Mouse (Mus musculus) heart, adult 2 months (tissue): ENCODE data around the gene Zkscan14. TPM values are rescaled to one million over a fixed set of nuclear protein-coding genes. Genes with fewer than 3 reads are reported as not detected.
"Not testable (repeated sequence)": the region's sequence is repeated elsewhere in the genome, so short reads cannot be mapped to it uniquely, and the experiment has no call there.

Experiments
- DNase-seq, 2 experiments: peaks; one replicate each; pipeline ENCODE4 v3.0.0; 2021
- H3K27ac ChIP-seq: fragments of 200-600 bp; 2 replicates; pipeline ENCODE4 v1.8.1; 2022
- H3K27me3 ChIP-seq: fragments of 200-500 bp; 2 replicates; pipeline ENCODE4 v1.6.1; 2012; ENCODE audit warnings: mild to moderate bottlenecking, low read length, inconsistent platforms, mixed read lengths; ENCODE audit not compliant: control insufficient read depth, insufficient read depth
- H3K36me3 ChIP-seq: fragments of 200-500 bp; 2 replicates; pipeline ENCODE4 v1.6.1; 2012; ENCODE audit warnings: low read length, inconsistent platforms; ENCODE audit not compliant: control insufficient read depth, insufficient read depth
- H3K4me1 ChIP-seq: fragments of 200-500 bp; 2 replicates; pipeline ENCODE4 v1.6.1; 2011; ENCODE audit warnings: low read length; ENCODE audit not compliant: control insufficient read depth, insufficient read depth
- H3K4me3 ChIP-seq: fragments of 200-600 bp; 2 replicates; pipeline ENCODE4 v1.8.1; 2022
- H3K79me2 ChIP-seq: fragments of 200-500 bp; replicated peaks from 2 replicates; pipeline ENCODE4 v1.6.1; 2012; ENCODE audit warnings: mild to moderate bottlenecking, inconsistent platforms, low read length, moderate library complexity, mixed read lengths; ENCODE audit not compliant: control insufficient read depth, insufficient read depth
- H3K9ac ChIP-seq: fragments of 200-500 bp; 2 replicates; pipeline ENCODE4 v1.6.1; 2012; ENCODE audit warnings: low read depth, mild to moderate bottlenecking, control low read depth, inconsistent platforms, low read length, mixed read lengths
- CTCF ChIP-seq: fragments of 200-600 bp; IDR thresholded peaks from 2 replicates; pipeline ENCODE4 v1.8.1; 2022; ENCODE audit warnings: antibody characterized with exemption, mild to moderate bottlenecking, moderate library complexity
- EP300 ChIP-seq: fragments of 200-500 bp; IDR thresholded peaks from 2 replicates; pipeline ENCODE4 v1.6.1; 2011; ENCODE audit warnings: low read depth, low read length, control low read depth; ENCODE audit not compliant: insufficient read depth
- POLR2A ChIP-seq: fragments of 200-500 bp; IDR thresholded peaks from 2 replicates; pipeline ENCODE4 v1.6.1; 2011; ENCODE audit warnings: mild to moderate bottlenecking, low read depth, low read length, control low read depth; ENCODE audit not compliant: insufficient read depth
- WGBS: fragments of 180-500 bp; shearing (Covaris S2); methylation state at CpG from one replicate; pipeline ENCODE4 v1.1.7; 2018; 5-methylcytosine and 5-hydroxymethylcytosine counted together
- intact Hi-C: fragments of 180-260 bp; cut with DNase I; formaldehyde crosslinking; loops from one replicate; pipeline ENCODE4 v1.15.1; 2025
- polyA plus RNA-seq: library from polyadenylated mRNA; depleted of rRNA; stranded (reverse); fragments of >200 nt; gene quantifications from 2 replicates; pipeline ENCODE4 v1.2.3, GENCODE M21; 2012
- total RNA-seq, 2 experiments: library from RNA; stranded (reverse); gene quantifications; 2 replicates each; pipeline ENCODE4 v1.2.3; 2021

Gene Zkscan14
- total and polyA plus RNA-seq, 3 experiments, result 2.5 to 6.9 (median 6.3) TPM

GRCm38 (mm10) chr5:145230641-145231040 is 29.0 kb upstream of the Zkscan14 start:
- H3K4me3 ChIP-seq, result peak overlapping the region; percentile 99
- WGBS, result 96% methylated on average over 4 of the region's 4 CpGs

GRCm38 (mm10) chr5:145229283-145229682 is 27.6 kb upstream of the Zkscan14 start:
- not testable (repeated sequence) for DNase-seq
- 84% methylated on average over 6 of the region's 6 CpGs for WGBS

More at GRCm38 (mm10) chr5:145230641-145231040, 29.0 kb upstream of the Zkscan14 start:
- peak overlapping the region; percentile 92 for H3K27ac ChIP-seq
- H3K27me3 ChIP-seq, result no peaks in the 10 kb centered on the region
- no peaks in the 10 kb centered on the region; the same call in 1 of the 2 replicates for H3K36me3 ChIP-seq
- intact Hi-C loops, result loop anchor here (1.0 to 10.0 kb wide), 4 partner anchors 26 to 134 kb away; partner anchors contain the start of genes Zkscan5 and Zscan25
- TF ChIP-seq POLR2A, result no peak
- TF ChIP-seq CTCF, result no peak
- TF ChIP-seq EP300, result no peak
- H3K79me2 ChIP-seq, result peaks cover 8% of the 10 kb centered on the region
- no peak overlapping the region for H3K9ac ChIP-seq
- no peak for DNase-seq
- H3K4me1 ChIP-seq, result peaks cover 4% of the 10 kb centered on the region

GRCm38 (mm10) chr5:145226453-145226852 is 24.8 kb upstream of the Zkscan14 start:
- TF ChIP-seq POLR2A, result no peak
- TF ChIP-seq EP300, result no peak
- TF ChIP-seq CTCF, result no peak
- Histone ChIP-seq H3K4me3 (no peak overlapping the region), H3K79me2 (no peaks in the 10 kb centered on the region), H3K4me1 (peaks cover 3% of the 10 kb centered on the region; the same call in 1 of the 2 replicates), H3K27me3 (no peaks in the 10 kb centered on the region), H3K36me3 (no peaks in the 10 kb centered on the region), H3K27ac (no peak overlapping the region), H3K9ac (no peak overlapping the region)
- 46% methylated on average over 2 of the region's 2 CpGs for WGBS
- no peak for DNase-seq
- intact Hi-C loops, result no loop called here

More at GRCm38 (mm10) chr5:145229283-145229682, 27.6 kb upstream of the Zkscan14 start:
- H3K4me3 ChIP-seq, H3K4me1 ChIP-seq, H3K27ac ChIP-seq, H3K27me3 ChIP-seq, H3K9ac ChIP-seq, H3K79me2 ChIP-seq, intact Hi-C loops, H3K36me3 ChIP-seq: not testable (repeated sequence)

- H3K27me3 ChIP-seq, result no peaks in the 10 kb centered on the region
- TF ChIP-seq EP300, result no peak
- no peak for TF ChIP-seq POLR2A
- TF ChIP-seq CTCF, result no peak
- no peaks in the 10 kb centered on the region for H3K36me3 ChIP-seq
These were observed 21.7 kb upstream of the Zkscan14 start for GRCm38 (mm10) chr5:145223395-145223794.

GRCm38 (mm10) chr5:145222840-145223239 is 21.2 kb upstream of the Zkscan14 start:
- H3K4me1 ChIP-seq, result no peaks in the 10 kb centered on the region
- H3K4me3 ChIP-seq, result no peak overlapping the region
- no peak overlapping the region for H3K9ac ChIP-seq
- H3K36me3 ChIP-seq, result no peaks in the 10 kb centered on the region
- WGBS, result 87% methylated on average over 5 of the region's 5 CpGs
- H3K79me2 ChIP-seq, result no peaks in the 10 kb centered on the region
- TF ChIP-seq EP300 (no peak), CTCF (no peak), POLR2A (no peak)
- intact Hi-C loops, result no loop called here
- no peak for DNase-seq
- H3K27me3 ChIP-seq, result no peaks in the 10 kb centered on the region
- no peak overlapping the region for H3K27ac ChIP-seq

More at GRCm38 (mm10) chr5:145223395-145223794, 21.7 kb upstream of the Zkscan14 start:
- 81% methylated on average over 12 of the region's 12 CpGs for WGBS
- intact Hi-C loops, result no loop called here
- Histone ChIP-seq H3K4me3 (no peak overlapping the region), H3K4me1 (no peaks in the 10 kb centered on the region), H3K9ac (no peak overlapping the region), H3K79me2 (no peaks in the 10 kb centered on the region), H3K27ac (no peak overlapping the region)
- DNase-seq, result no peak

- no peaks in the 10 kb centered on the region for H3K79me2 ChIP-seq
- no peak overlapping the region for H3K9ac ChIP-seq
- intact Hi-C loops, result no loop called here
- TF ChIP-seq EP300, result no peak
- no peak for TF ChIP-seq CTCF
- TF ChIP-seq POLR2A, result no peak
- no peak overlapping the region for H3K4me3 ChIP-seq
- H3K27me3 ChIP-seq, result no peaks in the 10 kb centered on the region
- no peak for DNase-seq
- no peak overlapping the region for H3K27ac ChIP-seq
- H3K4me1 ChIP-seq, result no peaks in the 10 kb centered on the region
- WGBS, result 93% methylated on average over 8 of the region's 8 CpGs
- no peaks in the 10 kb centered on the region for H3K36me3 ChIP-seq
These were observed 18.3 kb upstream of the Zkscan14 start for GRCm38 (mm10) chr5:145219981-145220380.
